In the genomic region with DNA sequence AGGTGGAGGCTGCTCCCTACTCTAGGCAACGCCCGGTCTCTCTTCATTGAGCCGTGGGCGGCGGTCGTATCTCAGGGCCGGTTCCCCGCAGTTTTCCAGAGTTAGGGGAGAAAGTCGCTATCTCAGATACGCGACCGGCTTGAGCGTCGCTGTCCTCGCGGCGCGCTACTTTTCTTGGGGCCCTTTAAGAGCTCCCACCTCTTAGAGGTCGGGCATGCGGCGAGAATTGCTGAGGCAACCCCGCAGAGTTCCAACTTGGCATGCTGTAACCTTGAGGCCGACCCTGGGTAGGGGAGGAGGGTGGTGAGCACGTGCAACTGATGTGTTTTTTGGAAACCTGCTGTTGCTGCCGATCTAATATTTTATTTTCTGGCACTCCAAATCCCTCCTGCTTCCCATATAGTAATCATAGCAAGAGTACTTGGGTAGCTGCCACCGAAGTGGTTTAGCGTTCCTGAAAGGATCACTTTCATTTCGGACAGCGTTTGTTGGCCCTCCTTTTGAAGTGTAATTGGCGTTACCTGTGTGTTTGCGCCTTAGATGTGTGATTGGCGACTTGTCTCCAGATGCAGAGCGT, we compare ENCODE assay signal across 8 mouse cellular contexts. TPM values are rescaled to one million over a fixed set of nuclear protein-coding genes. Genes with fewer than 3 reads are reported as not detected.
DNase-seq lines count a peak whose midpoint lies in the region; ATAC-seq and TF ChIP-seq lines count a peak whose summit lies in the region.

No protein-coding gene starts in this region.

- H3K4me3 ChIP-seq in heart, embryonic 11.5 days (ENCODE audit: low read depth, low read length), result peak overlapping the region; percentile 71
- H3K4me3 ChIP-seq in E14TG2a.4 (replicated peaks; ENCODE audit: low read length), result peak overlapping the region; percentile 88
- peak overlapping the region; percentile 83 for H3K4me3 ChIP-seq in forebrain, embryonic 11.5 days (ENCODE audit: low read depth, low read length)

- peak; percentile 68; the same call in 1 of the 2 replicates for ATAC-seq in heart, embryonic 11.5 days (replicated peaks; ENCODE audit: insufficient number of reproducible peaks, low FRiP score, low TSS enrichment)
- ATAC-seq in forebrain, embryonic 11.5 days (replicated peaks; ENCODE audit: low FRiP score), result peak; percentile 77

- no peaks in the 10 kb centered on the region for H3K9me3 ChIP-seq in heart, embryonic 11.5 days (replicated peaks; ENCODE audit: control insufficient read depth, low read length)
- no peaks in the 10 kb centered on the region for H3K9me3 ChIP-seq in E14TG2a.4 (ENCODE audit: low read length)
- H3K9me3 ChIP-seq in forebrain, embryonic 11.5 days (ENCODE audit: control insufficient read depth, low read length), result no peaks in the 10 kb centered on the region

- H3K9ac ChIP-seq in heart, embryonic 11.5 days (ENCODE audit: low read depth, low read length), result peak overlapping the region; percentile 71
- H3K9ac ChIP-seq in forebrain, embryonic 11.5 days (ENCODE audit: low read length), result peak overlapping the region; percentile 76

- peaks cover 9% of the 10 kb centered on the region for H3K4me1 ChIP-seq in heart, embryonic 11.5 days (ENCODE audit: control insufficient read depth, insufficient read depth, low read length)
- peaks cover 15% of the 10 kb centered on the region for H3K4me1 ChIP-seq in E14TG2a.4 (replicated peaks; ENCODE audit: low read depth, low read length)
- peaks cover 3% of the 10 kb centered on the region; the same call in 1 of the 2 replicates for H3K4me1 ChIP-seq in forebrain, embryonic 11.5 days (replicated peaks; ENCODE audit: control insufficient read depth, insufficient read depth, low read length)

- no peak for DNase-seq in heart, adult 18-20 months
- DNase-seq in forebrain, embryonic 11.5 days (ENCODE audit: low spot score), result no peak
- peak; percentile 4 for DNase-seq in liver
- peak; percentile 18 for DNase-seq in splenic B cell, adult 2 months (ENCODE audit: low read depth, low spot score)
- no peak for DNase-seq in Muller cell, postnatal 12 days (ENCODE audit: inconsistent ontology term)
- DNase-seq in right cerebral cortex, postnatal 36 days (ENCODE audit: low spot score in 2 of 2), result no peak

- TF ChIP-seq CTCF in E14TG2a.4 (conservative IDR thresholded peaks at IDR 0.05; ENCODE audit: low read length), result no peak

- H3K27me3 ChIP-seq in heart, embryonic 11.5 days (ENCODE audit: control insufficient read depth, insufficient read depth, low read length), result no peaks in the 10 kb centered on the region
- H3K27me3 ChIP-seq in E14TG2a.4 (ENCODE audit: insufficient read depth, low read length), result no peaks in the 10 kb centered on the region
- H3K27me3 ChIP-seq in forebrain, embryonic 11.5 days (ENCODE audit: control insufficient read depth, insufficient read depth, low read length), result no peaks in the 10 kb centered on the region
- H3K27me3 ChIP-seq in splenic B cell, adult 2 months (ENCODE audit: control insufficient read depth, insufficient read depth, low read length, poor library complexity, severe bottlenecking), result no peaks in the 10 kb centered on the region

- 2% methylated on average over 33 of the region's 33 CpGs for WGBS in heart, embryonic 11.5 days (ENCODE audit: insufficient replicate concordance)
- WGBS in forebrain, embryonic 11.5 days, result 2% methylated on average over 33 of the region's 33 CpGs

- H3K27ac ChIP-seq in heart, embryonic 11.5 days (ENCODE audit: low read depth, low read length), result peak overlapping the region; percentile 36
- H3K27ac ChIP-seq in forebrain, embryonic 11.5 days (ENCODE audit: low read depth, low read length), result no peak overlapping the region

- H3K4me2 ChIP-seq in heart, embryonic 11.5 days, result peak overlapping the region; percentile 94
- peak overlapping the region; percentile 75 for H3K4me2 ChIP-seq in forebrain, embryonic 11.5 days (ENCODE audit: low read depth, low read length, severe bottlenecking)

- H3K36me3 ChIP-seq in heart, embryonic 11.5 days (ENCODE audit: control insufficient read depth, insufficient read depth, low read length), result peaks cover 4% of the 10 kb centered on the region; the same call in 1 of the 2 replicates
- H3K36me3 ChIP-seq in E14TG2a.4 (ENCODE audit: insufficient read depth, low read length), result peaks cover 38% of the 10 kb centered on the region
- H3K36me3 ChIP-seq in forebrain, embryonic 11.5 days (ENCODE audit: control insufficient read depth, insufficient read depth, low read length), result no peaks in the 10 kb centered on the region
- peaks cover 5% of the 10 kb centered on the region; the same call in 1 of the 2 replicates for H3K36me3 ChIP-seq in splenic B cell, adult 2 months (ENCODE audit: control insufficient read depth, insufficient read depth, low read length, poor library complexity, severe bottlenecking)

RNA-seq across cellular contexts. Expression of gene Trnt1, which starts 0.5 kb away (rescaled TPM):
- polyA plus RNA-seq in heart, embryonic 11.5 days (2014; fragmentation: Nextera tagmentation; extraction: Ambion mirVana), result 51.4 and 52.4 TPM in 2 replicates
- 10 to 100 TPM; 39.3 to 49.4 TPM for total RNA-seq in heart, adult 18-20 months (2021)
- 77.5 and 89.6 TPM in 2 replicates for polyA plus RNA-seq in forebrain, embryonic 11.5 days (2014; fragmentation: Nextera tagmentation; extraction: Ambion mirVana)

RNA-seq across cellular contexts. Expression of gene Il5ra, which starts 20.5 kb away (rescaled TPM):
- not detected in 2 replicates for polyA plus RNA-seq in heart, embryonic 11.5 days (2014; fragmentation: Nextera tagmentation; extraction: Ambion mirVana)
- under 1 TPM in 1 of 2 experiments, not detected in 1; 0.21 TPM for total RNA-seq in heart, adult 18-20 months (2021)
- polyA plus RNA-seq in forebrain, embryonic 11.5 days (2014; fragmentation: Nextera tagmentation; extraction: Ambion mirVana), result not detected in 2 replicates

RNA-seq across cellular contexts. Expression of gene Crbn, which starts 30.5 kb away (rescaled TPM):
- polyA plus RNA-seq in heart, embryonic 11.5 days (2014; fragmentation: Nextera tagmentation; extraction: Ambion mirVana), result 31.1 and 38.4 TPM in 2 replicates
- total RNA-seq in heart, adult 18-20 months (2021), result 10 to 100 TPM; 45.3 to 61.8 TPM
- 44.0 and 47.4 TPM in 2 replicates for polyA plus RNA-seq in forebrain, embryonic 11.5 days (2014; fragmentation: Nextera tagmentation; extraction: Ambion mirVana)

Comparison
In these comparisons a context has a peak if more than half of its experiments do, and no peak if none do; other contexts are left out.
1. DNase-seq: peak in liver (single experiment) and splenic B cell, adult 2 months (single experiment); none in heart, adult 18-20 months (0 of 2), forebrain, embryonic 11.5 days (single experiment), Muller cell, postnatal 12 days (single experiment) and right cerebral cortex, postnatal 36 days (0 of 2).
2. Peak in every context shown above with its lines, with median percentiles within 50 percentile points of each other: H3K4me3 ChIP-seq.